Mouse (Mus musculus): Measurements from ENCODE around the gene Vapb.

The Vapb gene

GRCm38 (mm10) chr2:173827228-173827627 is 89.9 kb downstream of the Vapb start:
- DNase-seq (ENCODE audit: extremely low spot score, low read depth, low spot score) = no peak

GRCm38 (mm10) chr2:173828134-173828533 is 90.8 kb downstream of the Vapb start:
- no peak for DNase-seq (ENCODE audit: extremely low spot score, low read depth, low spot score)

DNA sequence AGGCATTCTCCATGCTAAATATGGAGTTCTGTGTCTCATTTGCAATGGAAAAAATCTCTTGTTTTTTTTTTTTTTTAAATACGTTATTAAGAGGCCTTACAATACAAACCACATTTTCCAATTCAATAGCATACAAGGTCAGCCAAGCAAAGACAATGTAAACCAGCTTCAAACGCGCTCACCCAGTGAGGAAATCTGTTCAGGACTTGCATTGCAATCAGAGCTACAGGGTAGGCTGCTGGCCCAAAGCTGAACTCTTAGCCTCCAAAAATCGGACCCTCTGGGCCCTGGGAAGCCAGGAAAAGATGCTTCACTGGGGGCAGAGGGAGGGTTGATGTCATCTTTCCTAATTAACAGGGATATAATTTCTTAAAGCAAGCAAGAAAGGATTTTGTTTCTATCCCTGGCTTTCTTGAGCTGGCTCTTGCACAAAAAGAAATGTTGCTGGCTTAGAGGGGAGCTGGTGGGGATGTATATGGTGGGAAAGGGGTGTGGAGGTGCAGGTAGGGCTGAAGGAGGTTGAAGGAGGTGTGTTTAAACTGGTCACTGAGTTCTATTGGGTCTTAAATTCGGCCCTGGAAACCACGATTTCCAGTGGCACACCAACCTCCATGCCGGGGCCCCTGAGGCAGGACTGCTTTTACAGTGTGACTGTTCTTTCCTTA is 95.6 kb downstream of the Vapb start:
- DNase-seq (ENCODE audit: extremely low spot score, low read depth, low spot score) = no peak

All from hindlimb bud, embryonic 11.5 days (tissue).